Mouse (Mus musculus) heart, postnatal 0 days (tissue): ENCODE measurements around the gene Ankrd22.

Experiments
- CTCF ChIP-seq: IDR thresholded peaks from 2 replicates; pipeline ENCODE4 v1.5.1; 2016; ENCODE audit warnings: antibody characterized with exemption, control low read depth, low read depth
- EP300 ChIP-seq: IDR thresholded peaks from 2 replicates; pipeline ENCODE4 v1.6.1; 2016; ENCODE audit warnings: antibody characterized with exemption, low read depth

DNA sequence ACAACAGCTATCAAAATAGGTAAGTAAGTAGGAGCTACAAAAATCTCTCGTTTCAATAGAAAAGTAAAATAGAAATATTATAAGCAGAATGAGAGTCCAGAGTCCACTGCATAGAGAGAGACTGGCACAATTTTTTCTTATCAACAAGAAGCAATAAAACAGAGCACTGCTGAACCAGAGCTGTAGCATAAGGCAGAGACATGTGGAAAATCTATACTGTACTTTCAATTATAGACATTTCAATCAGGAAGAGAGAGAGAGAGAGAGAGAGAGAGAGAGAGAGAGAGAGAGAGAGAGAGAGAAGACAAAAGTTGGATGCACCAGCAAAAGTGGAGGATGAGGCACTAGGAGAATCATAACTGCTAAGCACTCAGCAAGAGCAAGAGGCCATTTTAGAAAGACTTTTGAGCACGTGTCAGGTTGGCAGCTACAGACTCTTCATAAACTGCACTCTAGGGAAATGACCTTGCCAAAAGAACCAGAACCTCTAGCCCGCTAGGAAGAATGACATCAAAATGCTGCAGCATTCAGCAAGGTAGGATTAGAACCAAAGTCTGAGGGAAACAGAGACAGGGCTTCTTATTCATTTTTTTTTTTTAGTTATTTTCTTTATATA lies 26.3 kb downstream of the Ankrd22 start:
- TF ChIP-seq CTCF (no peak), EP300 (no peak)
